Mouse (Mus musculus) liver, postnatal 0 days (tissue): ENCODE data around the gene Tma7.

Experiments
- CTCF ChIP-seq: sonication (generic); IDR thresholded peaks from 2 replicates; pipeline ENCODE4 v1.5.1; 2016; ENCODE audit warnings: antibody characterized with exemption, low read depth
- EP300 ChIP-seq: IDR thresholded peaks from 2 replicates; pipeline ENCODE4 v1.6.1; 2016; ENCODE audit warnings: antibody characterized with exemption, low read depth, mild to moderate bottlenecking

- no peak for TF ChIP-seq CTCF
- no peak for TF ChIP-seq EP300
Observed at GRCm38 (mm10) chr9:109098366-109098765, 16.0 kb upstream of the Tma7 start.
